Mouse (Mus musculus): ENCODE data around the gene Thada.
A peak's percentile ranks its signal among the peaks of the same experiment; 100 is the strongest.

The Thada gene

DNA sequence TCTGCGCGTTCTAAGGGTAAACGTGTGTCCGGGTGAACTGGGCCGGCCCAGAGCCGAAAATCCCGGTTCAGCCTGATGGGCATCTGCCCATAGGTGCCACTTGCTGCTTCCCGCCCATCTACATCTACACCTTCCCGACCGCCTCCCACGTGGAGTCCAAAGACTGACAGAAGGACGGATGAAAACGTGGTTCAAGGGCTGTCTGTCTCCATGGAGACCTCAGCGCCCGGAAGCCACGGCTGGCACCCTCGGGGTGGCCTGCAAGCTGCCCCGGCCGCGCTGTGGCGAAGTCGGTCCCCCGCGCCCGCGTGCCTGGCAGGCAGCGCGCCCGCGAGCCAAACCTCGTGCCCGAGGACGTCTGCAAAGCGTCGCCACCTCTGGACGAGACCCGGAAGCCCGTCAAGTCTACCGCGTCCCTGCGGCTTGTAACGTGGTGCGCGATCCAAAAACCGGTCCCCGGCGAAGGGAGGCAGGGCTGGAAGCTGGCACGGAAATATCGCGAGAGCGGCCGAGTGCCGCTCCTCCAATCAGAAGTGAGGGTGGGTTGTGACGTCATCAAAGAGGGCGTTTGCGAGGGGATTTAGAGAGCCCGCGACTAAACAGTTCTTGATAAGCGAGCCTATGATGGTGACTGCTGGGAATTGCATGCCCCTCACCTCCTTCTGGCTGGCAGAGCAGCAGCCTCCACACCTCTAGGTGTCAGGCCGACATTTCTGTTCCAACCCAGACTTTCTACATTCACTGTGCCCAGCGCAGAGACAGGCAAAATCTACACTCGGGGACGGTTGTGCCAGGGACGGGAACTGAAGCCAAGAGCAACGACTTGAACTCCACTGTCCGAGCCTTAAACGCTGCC, at the start of gene Thada:
Thada (minus strand) TSS at position 453 of the 856 bp plus-strand sequence.
- DNase-seq (ENCODE audit: extremely low spot score, low spot score): peak; percentile 99

DNA sequence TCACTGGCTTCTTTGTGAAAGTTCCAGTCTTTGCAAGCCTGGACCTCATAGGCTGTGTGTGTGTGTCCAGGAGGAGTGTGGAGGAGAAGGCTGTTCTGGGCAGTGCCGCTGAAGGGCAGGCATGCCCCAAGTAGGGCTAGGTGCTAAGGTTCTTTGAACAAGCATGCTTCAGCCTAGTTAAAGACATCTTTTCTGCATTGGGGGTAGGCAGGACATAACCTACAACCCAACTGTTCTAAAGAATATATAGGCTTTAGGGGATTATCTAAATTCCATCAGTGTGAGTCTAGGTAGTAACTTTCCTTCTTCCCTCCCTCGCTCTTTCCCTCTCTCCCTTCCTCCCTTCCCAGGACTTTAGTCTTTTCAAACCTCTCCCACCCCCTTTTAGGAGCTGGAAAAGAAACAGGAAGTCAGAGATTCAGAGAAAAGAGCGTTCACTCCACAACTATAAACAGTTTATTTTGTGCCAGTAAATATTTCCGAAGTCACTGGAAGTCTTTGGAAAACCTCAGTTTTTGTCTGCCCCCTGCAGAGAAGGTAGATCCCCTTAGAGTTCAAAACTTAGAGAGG, 46.6 kb upstream of the Thada start:
- no peak for DNase-seq (ENCODE audit: extremely low spot score, low spot score)

DNA sequence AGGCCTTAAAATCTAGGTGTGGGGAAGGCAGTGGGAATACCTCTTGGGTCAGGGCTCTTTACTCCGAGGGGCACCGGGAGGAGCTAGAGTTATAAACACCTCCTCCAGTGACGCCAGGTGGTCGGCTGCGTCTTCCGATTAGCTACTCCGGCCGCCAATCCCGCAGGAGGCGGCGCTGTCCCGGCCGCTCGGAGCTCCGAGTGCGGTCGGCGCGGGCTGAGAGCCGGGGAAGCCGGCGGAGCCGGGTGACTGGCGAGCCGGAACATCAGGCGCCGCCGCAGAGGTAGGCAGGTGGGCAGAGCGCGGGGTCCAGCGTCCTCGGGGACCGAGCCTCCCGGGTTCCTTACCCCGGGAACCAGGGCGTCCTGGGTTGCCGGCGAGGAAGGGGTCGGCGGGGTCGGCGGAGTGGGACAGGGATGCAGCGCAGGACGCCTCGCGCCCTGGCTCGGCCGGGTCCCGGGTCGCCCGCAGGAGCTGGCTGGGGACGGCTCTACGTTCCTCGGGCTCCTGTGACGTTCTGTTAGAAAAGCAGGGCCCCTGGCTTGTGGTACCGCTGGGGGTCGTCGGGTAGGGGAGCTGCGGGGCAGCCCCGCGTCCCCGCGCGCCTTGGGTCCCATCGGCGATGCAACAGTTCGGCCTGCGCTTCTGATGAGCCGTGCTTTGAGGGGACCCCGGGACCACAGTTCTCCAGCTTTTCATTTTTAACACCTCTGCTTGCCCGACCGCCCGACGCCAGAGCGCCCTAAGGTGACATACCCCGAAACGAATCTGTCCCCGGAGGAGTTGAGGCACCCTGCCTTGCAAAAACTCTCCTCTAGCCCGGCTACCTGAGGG, 45.9 kb upstream of the Thada start, which contains the start of gene Plekhh2:
Plekhh2 (plus strand) TSS at position 214 of the 834 bp plus-strand sequence.
- peak; percentile 86 for DNase-seq (ENCODE audit: extremely low spot score, low spot score)

DNA sequence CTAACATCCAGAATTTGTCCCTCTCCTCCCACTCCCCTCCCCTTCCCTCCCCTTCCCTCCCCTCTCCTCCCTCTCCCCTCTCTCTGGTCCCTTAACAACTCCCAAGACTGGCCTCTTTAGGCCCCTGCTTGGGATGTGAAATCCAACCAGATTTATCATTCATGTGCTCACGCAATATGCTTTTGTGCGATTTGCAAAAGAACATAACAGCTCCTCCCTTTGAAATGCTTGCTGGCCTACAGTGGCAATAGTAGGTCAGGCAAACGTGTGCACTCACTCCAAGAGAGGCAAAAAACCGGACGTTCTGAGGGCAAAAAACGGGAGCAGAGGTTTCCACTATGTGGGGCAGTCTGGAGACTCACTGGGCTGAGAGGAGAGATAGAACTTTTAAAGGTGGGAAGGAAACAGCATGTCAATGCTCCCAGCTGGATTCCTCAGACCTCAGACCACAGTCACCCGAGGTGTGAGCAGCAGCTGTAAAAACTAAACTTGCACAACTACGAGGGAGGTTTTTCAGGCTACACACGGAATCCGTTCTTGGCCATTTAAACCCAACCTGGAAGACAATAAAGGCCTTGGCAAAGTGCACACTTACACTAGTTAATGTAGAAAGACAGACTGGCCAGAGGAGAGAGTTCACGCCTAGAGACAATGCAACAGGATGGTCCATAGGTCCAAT, 45.1 kb upstream of the Thada start:
- DNase-seq (ENCODE audit: extremely low spot score, low spot score): no peak

DNA sequence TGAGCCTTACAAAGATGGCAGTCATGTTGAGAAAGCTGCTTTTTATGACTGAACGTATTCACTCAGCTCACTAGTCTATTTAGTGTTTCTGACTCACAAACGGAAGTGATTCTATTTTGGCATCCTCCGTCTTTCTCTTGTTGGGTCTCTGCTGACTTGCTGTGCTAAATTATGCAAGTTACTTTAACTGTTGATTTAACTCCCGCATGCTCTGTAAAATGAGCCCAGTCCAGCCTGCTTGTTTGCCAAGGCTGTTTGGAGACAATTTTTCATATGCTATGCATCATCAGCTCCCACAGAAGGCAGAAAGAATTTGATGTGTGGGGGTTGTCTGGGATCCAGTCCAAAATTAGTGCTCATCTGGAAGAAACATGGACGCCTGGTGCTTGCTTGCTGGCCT, 44.4 kb upstream of the Thada start:
- no peak for DNase-seq (ENCODE audit: extremely low spot score, low spot score)

DNA sequence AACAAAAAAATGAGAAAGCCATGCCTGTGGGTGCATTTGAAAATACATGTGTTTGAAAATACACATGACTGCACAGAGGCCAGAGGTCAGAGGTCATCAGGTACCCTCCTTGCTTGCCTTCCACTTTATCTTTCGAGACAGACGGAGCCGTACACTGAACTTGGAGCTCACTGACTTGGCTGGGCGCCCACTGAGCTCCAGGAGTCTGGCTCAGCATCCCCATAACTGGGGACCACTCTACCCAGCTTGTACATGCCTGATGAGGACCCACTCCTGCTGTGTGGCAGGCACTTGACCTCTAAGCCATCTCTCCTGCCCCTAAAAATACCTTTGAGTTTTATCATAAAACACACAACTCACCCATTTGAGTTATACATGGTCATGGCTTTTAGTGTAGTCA, 43.2 kb upstream of the Thada start:
- no peak for DNase-seq (ENCODE audit: extremely low spot score, low spot score)

DNA sequence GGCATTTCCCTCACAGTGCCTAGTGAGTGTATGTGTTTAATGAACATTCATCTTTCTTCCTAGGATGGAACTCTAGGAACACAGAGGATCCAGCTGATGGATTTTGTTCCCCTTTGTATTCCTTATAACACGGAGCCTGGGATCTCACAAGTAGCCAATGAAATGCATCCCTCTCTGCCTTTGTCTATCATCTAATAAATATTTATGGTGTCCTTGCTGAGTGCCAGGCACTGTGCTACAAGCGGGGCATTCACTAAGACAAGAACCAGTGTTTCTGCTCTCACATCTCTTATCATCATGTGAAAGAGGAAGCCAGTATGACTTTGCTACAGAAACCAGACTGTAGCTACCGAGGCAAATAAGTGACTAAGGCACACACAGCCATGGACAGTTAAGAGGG, 42.7 kb upstream of the Thada start:
- no peak for DNase-seq (ENCODE audit: extremely low spot score, low spot score)

DNA sequence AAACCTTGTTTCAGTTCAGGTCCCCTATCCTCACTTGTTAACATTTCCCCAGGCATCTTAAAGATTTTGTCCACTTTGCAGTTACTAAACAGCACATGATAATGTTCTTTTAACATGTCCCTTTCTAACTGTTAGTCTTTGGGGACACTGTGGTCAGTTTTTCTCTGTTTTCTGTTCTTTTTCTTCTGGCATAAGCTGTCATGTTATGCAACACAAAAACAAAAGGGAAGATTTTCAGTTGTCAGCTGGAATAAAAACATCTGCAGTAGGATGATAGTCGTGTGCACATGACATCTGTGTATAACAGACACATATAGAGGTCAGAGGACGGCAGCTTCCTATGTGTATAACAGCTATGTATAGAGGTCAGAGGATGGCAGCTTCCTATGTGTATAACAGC, 39.9 kb upstream of the Thada start:
- no peak for DNase-seq (ENCODE audit: extremely low spot score, low spot score)

DNA sequence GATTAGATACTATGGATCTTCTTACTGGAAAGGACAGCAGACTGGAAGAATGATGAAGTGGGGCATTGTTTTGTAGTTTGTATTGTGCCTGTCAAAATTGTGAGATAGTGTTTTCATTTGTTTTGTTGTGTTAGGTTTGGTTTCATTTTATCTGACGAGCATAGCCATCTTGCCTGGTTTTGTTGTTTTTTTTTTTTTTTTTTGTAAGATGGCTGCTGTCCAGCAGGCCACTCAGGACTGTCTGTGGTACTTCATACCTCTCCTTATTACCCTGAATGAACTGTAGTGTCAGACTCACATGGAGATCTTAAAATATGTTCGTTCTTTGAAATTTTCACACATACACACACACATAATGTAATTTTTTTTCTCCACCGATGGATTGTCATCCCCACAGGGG, 36.3 kb upstream of the Thada start:
- DNase-seq (ENCODE audit: extremely low spot score, low spot score): no peak

DNA sequence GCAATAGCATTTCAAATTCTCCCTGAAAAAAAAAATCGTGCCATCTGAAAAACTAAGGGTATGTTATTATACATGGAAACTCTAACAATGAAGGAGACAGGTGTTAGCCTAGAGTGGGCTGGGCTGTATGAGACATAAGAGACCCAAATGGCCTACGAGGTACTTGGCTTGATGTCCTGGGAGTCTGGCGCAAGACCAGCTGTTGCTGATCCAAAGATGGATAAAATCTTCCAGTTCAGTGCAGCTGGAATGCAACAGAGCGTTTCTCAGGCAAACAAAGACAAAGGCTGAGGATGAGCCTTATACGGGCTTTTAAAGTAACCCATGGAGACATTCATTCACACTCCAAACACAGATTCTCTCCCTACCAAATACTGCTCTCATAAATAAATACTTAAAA, 32.6 kb upstream of the Thada start:
- no peak for DNase-seq (ENCODE audit: extremely low spot score, low spot score)

DNA sequence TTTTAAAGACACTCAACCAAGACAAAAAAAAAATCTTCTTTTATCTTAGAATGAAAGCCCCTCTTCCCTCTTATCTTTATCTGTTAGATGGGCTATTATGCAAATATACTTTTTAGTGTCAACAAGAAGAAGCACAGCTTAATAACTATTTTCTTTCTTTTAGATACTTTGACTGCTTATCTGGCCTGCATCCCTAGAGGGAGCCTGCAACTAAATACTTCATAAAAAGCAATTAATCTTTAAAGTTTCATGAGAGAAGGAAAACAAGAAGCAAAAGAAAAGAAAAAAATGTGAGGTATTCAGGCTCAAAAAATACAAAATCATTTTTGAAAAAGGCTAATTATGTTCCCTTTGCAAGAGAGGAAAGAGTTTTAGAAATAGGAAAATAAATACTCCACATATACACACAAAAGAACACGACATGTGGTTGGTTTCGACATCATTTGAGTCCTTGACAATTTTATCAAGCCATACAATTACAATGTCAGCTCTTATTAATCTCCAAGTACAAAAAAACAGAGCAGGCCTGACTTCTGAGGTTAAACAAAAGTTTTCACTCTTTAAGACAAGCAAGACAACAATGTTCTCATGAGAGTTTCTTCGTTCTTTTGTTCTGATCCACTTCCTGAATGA, 32.1 kb upstream of the Thada start:
- no peak for DNase-seq (ENCODE audit: extremely low spot score, low spot score)

DNA sequence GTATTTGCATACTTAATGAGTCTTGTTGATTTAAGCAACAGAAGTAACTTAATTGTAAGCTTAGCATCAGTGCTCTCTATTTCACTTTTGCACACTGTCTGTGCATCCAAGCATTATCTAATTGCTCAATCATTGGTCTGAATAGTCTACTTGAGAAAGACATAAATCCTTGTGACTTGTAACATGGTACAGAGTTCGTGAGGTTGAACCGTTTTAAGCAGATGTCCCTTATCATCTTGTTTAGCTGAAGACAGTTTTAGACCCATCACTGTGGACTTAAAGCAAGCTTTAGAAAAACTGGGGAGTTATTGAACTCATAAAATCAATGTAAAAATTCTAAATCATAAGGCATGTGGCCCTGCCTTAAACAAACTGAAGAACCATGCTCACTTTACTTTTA, 31.6 kb upstream of the Thada start:
- no peak for DNase-seq (ENCODE audit: extremely low spot score, low spot score)

DNA sequence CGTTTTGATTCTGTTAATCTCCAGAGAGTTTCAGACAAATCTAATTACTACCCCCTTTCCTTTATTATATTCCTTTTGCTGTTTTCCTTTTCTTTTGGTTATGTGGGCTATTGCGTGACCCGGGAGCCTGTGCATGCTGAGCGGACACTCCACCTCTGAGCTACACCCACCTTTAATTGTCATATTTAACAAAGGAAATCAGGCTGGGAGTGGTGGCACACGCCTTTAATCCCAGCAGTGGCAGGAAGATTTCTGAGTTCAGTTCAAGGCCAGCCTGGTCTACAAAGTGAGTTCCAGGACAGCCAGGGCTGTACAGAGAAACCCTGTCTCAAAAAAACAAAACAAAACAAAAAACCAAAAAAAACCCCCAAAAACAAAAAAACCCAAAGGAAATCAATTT, 31.0 kb upstream of the Thada start:
- DNase-seq (ENCODE audit: extremely low spot score, low spot score): no peak

DNA sequence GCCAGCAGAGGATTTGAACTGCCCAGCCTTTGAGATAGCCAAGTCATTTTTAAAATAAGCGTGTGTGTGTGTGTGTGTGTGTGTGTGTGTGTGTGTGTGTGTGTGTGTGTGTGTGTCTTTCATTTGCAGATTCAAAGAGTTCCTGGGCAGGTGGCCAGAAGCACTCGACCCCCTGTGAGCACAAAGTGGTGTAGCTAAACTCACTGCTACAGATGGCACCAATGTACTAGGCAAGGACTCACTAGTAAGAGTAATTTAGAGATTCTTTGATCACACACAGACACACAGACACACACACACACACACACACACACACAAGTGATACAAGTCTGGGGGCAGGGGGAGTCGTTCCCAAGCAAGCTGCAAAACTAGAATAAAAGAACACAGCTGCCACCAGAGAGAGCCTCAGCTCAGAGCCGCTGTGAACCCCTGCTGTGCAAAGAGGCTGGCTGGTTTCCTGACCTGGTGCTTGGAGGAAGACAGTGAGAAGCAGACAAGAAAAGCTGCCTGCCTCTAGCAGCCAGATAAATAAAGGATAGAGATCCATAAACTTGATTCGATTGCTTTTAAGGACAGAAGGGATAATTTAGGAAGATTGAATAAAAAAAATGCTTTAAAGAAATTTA, 26.4 kb upstream of the Thada start:
- peak; percentile 31 for DNase-seq (ENCODE audit: extremely low spot score, low spot score)

DNA sequence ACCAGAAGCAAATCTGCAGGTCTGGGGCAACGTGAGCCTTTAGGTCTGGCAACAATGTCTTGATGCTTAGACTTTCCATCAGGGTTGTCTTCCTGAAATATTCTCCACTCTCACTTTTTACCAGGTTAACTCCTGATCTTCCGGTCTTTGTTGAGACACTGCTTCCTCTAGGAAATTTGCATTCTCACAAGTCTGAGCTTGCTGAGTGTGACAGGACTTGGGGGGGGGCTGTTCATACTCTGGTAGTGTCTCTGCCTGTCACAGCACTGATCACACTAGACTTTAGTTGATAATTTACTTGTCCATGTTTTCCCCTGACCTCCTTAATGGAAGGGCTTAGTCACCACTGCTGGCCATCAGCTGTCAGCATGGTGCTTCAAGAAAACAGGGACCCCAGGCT, 21.4 kb upstream of the Thada start:
- no peak for DNase-seq (ENCODE audit: extremely low spot score, low spot score)

DNA sequence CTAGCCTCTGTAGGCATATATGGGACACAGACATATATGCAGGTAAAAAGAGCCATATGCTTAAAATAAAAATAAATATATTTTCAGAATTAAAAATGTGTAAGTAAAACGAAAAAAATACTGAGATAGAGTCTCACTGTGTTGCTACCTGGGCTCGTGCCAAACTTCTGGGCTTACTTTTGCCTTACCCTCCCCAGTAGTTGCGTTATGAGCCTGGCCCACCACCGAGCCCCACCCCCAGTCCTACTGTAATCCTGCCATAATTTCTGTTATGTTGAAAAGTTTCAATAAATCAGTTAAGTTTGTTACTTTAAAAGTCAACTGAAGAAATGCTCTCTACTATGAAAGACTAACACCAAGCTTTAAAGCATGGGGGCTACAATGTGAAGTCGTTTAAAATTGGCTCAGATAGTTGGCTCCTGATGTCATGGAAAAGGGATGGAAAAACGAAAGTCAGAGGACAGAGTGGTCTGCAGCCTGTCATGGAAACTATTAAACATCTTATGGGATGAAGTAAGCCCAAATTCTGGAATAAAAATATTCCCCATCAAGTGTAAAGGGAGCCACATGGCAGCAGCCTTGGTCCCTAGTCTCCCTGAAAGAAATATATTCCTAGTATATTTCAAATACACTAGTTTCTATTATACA, 17.8 kb upstream of the Thada start:
- no peak for DNase-seq (ENCODE audit: extremely low spot score, low spot score)

DNA sequence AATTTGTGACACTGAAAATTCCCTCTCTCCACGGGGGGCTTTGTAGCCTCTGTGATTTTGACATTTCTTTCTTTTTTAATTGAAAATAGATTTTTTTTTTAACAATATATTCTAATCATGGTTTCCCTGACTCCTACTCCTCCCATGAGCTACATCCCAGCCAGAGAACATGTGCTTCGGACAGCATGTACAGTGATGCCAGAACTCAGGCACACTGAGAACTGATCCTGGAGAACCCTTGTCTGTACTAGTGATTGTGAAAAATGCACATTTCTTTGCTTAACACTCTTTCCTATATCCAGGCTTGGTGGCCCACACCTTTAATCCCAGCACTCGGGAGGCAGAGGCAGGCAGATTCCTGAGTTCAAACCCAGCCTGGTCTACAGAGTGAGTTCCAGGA, 16.8 kb upstream of the Thada start:
- DNase-seq (ENCODE audit: extremely low spot score, low spot score): no peak

DNA sequence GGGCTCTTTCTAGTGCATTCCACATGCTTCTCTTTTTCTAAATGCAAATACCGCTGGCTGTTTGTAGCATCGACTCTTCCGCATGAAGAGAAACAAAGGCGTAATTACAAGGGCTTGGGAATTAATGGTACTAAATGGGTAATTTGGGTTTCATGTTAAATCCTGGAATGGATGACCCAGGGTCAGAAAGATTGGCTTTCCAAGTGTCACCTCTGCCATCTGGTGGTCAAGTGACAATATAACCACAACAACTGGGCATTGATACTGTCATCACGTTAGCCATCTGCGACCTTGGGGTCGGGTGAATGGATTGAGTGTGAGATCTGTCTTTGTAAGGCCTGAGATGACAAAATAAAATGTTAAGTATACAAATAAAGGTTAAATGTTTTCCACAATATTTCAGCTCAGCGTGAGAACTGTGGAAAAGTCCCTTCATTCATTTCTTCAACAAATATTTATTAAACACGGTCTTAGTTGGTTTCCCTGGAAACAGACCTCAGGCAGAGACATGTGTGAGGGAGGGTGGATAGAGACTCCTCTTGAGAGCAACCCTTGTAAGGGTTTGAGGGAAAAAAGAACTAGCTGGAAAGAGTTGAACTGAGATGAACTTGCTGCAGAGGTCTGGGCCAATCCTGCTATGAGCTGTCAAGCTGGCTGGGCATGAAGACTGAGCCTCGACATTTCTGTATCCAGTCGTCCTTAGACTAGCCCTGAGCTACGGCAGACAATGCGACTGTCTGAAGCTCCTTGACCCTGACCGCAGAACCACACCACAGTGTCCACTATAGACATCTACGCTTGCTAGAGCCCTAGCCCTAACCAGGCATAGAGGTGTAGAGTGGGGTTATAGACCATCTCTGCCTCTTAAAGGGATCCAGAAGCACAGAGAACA, 14.7 kb upstream of the Thada start:
- DNase-seq (ENCODE audit: extremely low spot score, low spot score): peak; percentile 27

DNA sequence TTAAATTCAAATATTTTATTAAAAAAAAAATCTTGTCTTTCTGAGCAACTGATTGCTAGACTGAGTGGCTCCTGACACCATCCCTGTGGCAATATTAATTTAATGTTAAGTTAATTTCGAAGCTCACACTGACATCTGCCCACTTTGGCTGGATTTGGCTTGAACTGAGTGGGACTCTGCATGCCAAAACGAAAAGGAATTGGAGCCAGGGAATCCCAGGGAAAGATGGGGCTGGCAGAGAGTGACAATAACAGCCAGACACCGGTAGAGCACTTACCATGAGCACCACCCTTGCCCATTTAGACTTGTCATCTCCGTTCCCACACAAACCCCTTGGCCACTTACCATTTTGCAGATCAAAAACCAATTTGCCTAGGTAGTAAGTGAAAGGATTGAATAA, 12.3 kb upstream of the Thada start:
- no peak for DNase-seq (ENCODE audit: extremely low spot score, low spot score)
